Mouse (Mus musculus): Measurements from ENCODE around the gene Lrrc27. TPM values are rescaled to one million over a fixed set of nuclear protein-coding genes. Genes with fewer than 3 reads are reported as not detected.

The Lrrc27 gene
- total and polyA plus RNA-seq, 2 experiments from 2014 or later: 2.8 to 5.1 TPM

GRCm38 (mm10) chr7:139184846-139185245 is 27.9 kb upstream of the Lrrc27 start:
- WGBS: 88% methylated on average over 7 of the region's 7 CpGs
- H3K36me3 ChIP-seq (ENCODE audit: insufficient read depth, low read length): no peaks in the 10 kb centered on the region
- no peak overlapping the region for H3K4me3 ChIP-seq (ENCODE audit: low read length)
- no peak overlapping the region for H3K4me2 ChIP-seq (ENCODE audit: low read depth, low read length)
- no peaks in the 10 kb centered on the region for H3K9me3 ChIP-seq (ENCODE audit: low read length)
- no peak for ATAC-seq
- no peak overlapping the region for H3K27ac ChIP-seq
- H3K4me1 ChIP-seq (ENCODE audit: insufficient read depth, low read length): 0 out of 2 replicates have a peak, but pooled peaks cover 5% of the 10 kb centered on the region
- no peaks in the 10 kb centered on the region for H3K27me3 ChIP-seq (ENCODE audit: insufficient read depth, low read length)
- H3K9ac ChIP-seq (replicated peaks; ENCODE audit: low read length): no peak overlapping the region
- no peak for TF ChIP-seq CTCF (IDR thresholded peaks at IDR 0.05; ENCODE audit: low read depth)
- no peak for DNase-seq (ENCODE audit: low spot score)

- ATAC-seq (no peak), DNase-seq (ENCODE audit: low spot score) (no peak)
- H3K4me3 ChIP-seq (ENCODE audit: low read length): no peak overlapping the region
- H3K36me3 ChIP-seq (ENCODE audit: insufficient read depth, low read length): no peaks in the 10 kb centered on the region
- H3K9me3 ChIP-seq (ENCODE audit: low read length): no peaks in the 10 kb centered on the region
- H3K27ac ChIP-seq: no peak overlapping the region
- H3K27me3 ChIP-seq (ENCODE audit: insufficient read depth, low read length): no peaks in the 10 kb centered on the region
- 0 out of 2 replicates have a peak, but pooled peaks cover 5% of the 10 kb centered on the region for H3K4me1 ChIP-seq (ENCODE audit: insufficient read depth, low read length)
- WGBS: 51% methylated on average over 5 of the region's 5 CpGs
- H3K4me2 ChIP-seq (ENCODE audit: low read depth, low read length): peak overlapping the region; percentile 89
- TF ChIP-seq CTCF (IDR thresholded peaks at IDR 0.05; ENCODE audit: low read depth): no peak
- no peak overlapping the region for H3K9ac ChIP-seq (replicated peaks; ENCODE audit: low read length)
These were observed 26.8 kb upstream of the Lrrc27 start for GRCm38 (mm10) chr7:139185971-139186370.

GRCm38 (mm10) chr7:139186436-139186835 is 26.4 kb upstream of the Lrrc27 start:
- no peak for ATAC-seq
- 0 out of 2 replicates have a peak, but pooled peaks cover 5% of the 10 kb centered on the region for H3K4me1 ChIP-seq (ENCODE audit: insufficient read depth, low read length)
- H3K36me3 ChIP-seq (ENCODE audit: insufficient read depth, low read length): no peaks in the 10 kb centered on the region
- TF ChIP-seq CTCF (IDR thresholded peaks at IDR 0.05; ENCODE audit: low read depth): no peak
- 59% methylated on average over 8 of the region's 8 CpGs for WGBS
- no peak overlapping the region for H3K9ac ChIP-seq (replicated peaks; ENCODE audit: low read length)
- H3K27me3 ChIP-seq (ENCODE audit: insufficient read depth, low read length): no peaks in the 10 kb centered on the region
- H3K27ac ChIP-seq: no peak overlapping the region
- no peak overlapping the region for H3K4me3 ChIP-seq (ENCODE audit: low read length)
- H3K9me3 ChIP-seq (ENCODE audit: low read length): no peaks in the 10 kb centered on the region
- no peak for DNase-seq (ENCODE audit: low spot score)
- peak overlapping the region; percentile 89 for H3K4me2 ChIP-seq (ENCODE audit: low read depth, low read length)

- Histone ChIP-seq H3K36me3 (ENCODE audit: insufficient read depth, low read length) (no peaks in the 10 kb centered on the region), H3K4me1 (ENCODE audit: insufficient read depth, low read length) (0 out of 2 replicates have a peak, but pooled peaks cover 5% of the 10 kb centered on the region), H3K9me3 (ENCODE audit: low read length) (no peaks in the 10 kb centered on the region), H3K9ac (replicated peaks; ENCODE audit: low read length) (peak overlapping the region; percentile 75), H3K27ac (no peak overlapping the region), H3K4me2 (ENCODE audit: low read depth, low read length) (peak overlapping the region; percentile 89), H3K27me3 (ENCODE audit: insufficient read depth, low read length) (no peaks in the 10 kb centered on the region), H3K4me3 (ENCODE audit: low read length) (peak overlapping the region; percentile 72)
- 33% methylated on average over 7 of the region's 7 CpGs for WGBS
- no peak for TF ChIP-seq CTCF (IDR thresholded peaks at IDR 0.05; ENCODE audit: low read depth)
- ATAC-seq (no peak), DNase-seq (ENCODE audit: low spot score) (no peak)
These were observed 25.5 kb upstream of the Lrrc27 start for GRCm38 (mm10) chr7:139187277-139187676.

GRCm38 (mm10) chr7:139187771-139188633 is 24.8 kb upstream of the Lrrc27 start:
- H3K9ac ChIP-seq (replicated peaks; ENCODE audit: low read length): peak overlapping the region; percentile 75
- WGBS: under 1% methylated on average over 94 of the region's 94 CpGs
- 0 out of 2 replicates have a peak, but pooled peaks cover 5% of the 10 kb centered on the region for H3K4me1 ChIP-seq (ENCODE audit: insufficient read depth, low read length)
- peak overlapping the region; percentile 89 for H3K4me2 ChIP-seq (ENCODE audit: low read depth, low read length)
- H3K4me3 ChIP-seq (ENCODE audit: low read length): peak overlapping the region; percentile 72
- H3K36me3 ChIP-seq (ENCODE audit: insufficient read depth, low read length): no peaks in the 10 kb centered on the region
- DNase-seq (ENCODE audit: low spot score): peak; percentile 80
- no peaks in the 10 kb centered on the region for H3K9me3 ChIP-seq (ENCODE audit: low read length)
- ATAC-seq: peak; percentile 91
- TF ChIP-seq CTCF (IDR thresholded peaks at IDR 0.05; ENCODE audit: low read depth): no peak
- H3K27ac ChIP-seq: peak overlapping the region; percentile 66
- no peaks in the 10 kb centered on the region for H3K27me3 ChIP-seq (ENCODE audit: insufficient read depth, low read length)

- H3K36me3 ChIP-seq (ENCODE audit: insufficient read depth, low read length): no peaks in the 10 kb centered on the region
- no peaks in the 10 kb centered on the region for H3K9me3 ChIP-seq (ENCODE audit: low read length)
- H3K27ac ChIP-seq: peak overlapping the region; percentile 66; the same call in 1 of the 2 replicates
- no peaks in the 10 kb centered on the region for H3K27me3 ChIP-seq (ENCODE audit: insufficient read depth, low read length)
- TF ChIP-seq CTCF (IDR thresholded peaks at IDR 0.05; ENCODE audit: low read depth): peak; percentile 50
- DNase-seq (ENCODE audit: low spot score) (peak; percentile 59), ATAC-seq (peak; percentile 74)
- H3K4me1 ChIP-seq (ENCODE audit: insufficient read depth, low read length): 0 out of 2 replicates have a peak, but pooled peaks cover 5% of the 10 kb centered on the region
- peak overlapping the region; percentile 89 for H3K4me2 ChIP-seq (ENCODE audit: low read depth, low read length)
- H3K4me3 ChIP-seq (ENCODE audit: low read length): peak overlapping the region; percentile 72
- under 1% methylated on average over 23 of the region's 23 CpGs for WGBS
- peak overlapping the region; percentile 75 for H3K9ac ChIP-seq (replicated peaks; ENCODE audit: low read length)
These were observed 24.1 kb upstream of the Lrrc27 start for GRCm38 (mm10) chr7:139188634-139189207.
